ENCODE assay signal across 8 mouse cellular contexts in genomic region chr12:31073412-31074354, GRCm38 (mm10). TPM values are rescaled to one million over a fixed set of nuclear protein-coding genes. Genes with fewer than 3 reads are reported as not detected.
DNase-seq lines count a peak whose midpoint lies in the region; ATAC-seq and TF ChIP-seq lines count a peak whose summit lies in the region.

Gene Fam110c, plus strand, starts transcription at chr12:31073861.

- H3K27ac ChIP-seq in forebrain, embryonic 12.5 days, result no peak within 1 kb of the TSS
- H3K27ac ChIP-seq in intestine, embryonic 16.5 days (ENCODE audit: low read length), result peak within 1 kb of the TSS; percentile 82
- H3K27ac ChIP-seq in liver, postnatal 0 days (ENCODE audit: low read depth), result peak within 1 kb of the TSS; percentile 80
- H3K27ac ChIP-seq in neural tube, embryonic 15.5 days (replicated peaks), result no peak within 1 kb of the TSS

- TF ChIP-seq EP300 in liver, postnatal 0 days (IDR thresholded peaks at IDR 0.05; ENCODE audit: low read depth), result peak; percentile 43; the same call in 1 of the 2 replicates

- TF ChIP-seq CTCF in liver, postnatal 0 days (IDR thresholded peaks at IDR 0.05; ENCODE audit: low read depth), result peak; percentile 28

- H3K9ac ChIP-seq in forebrain, embryonic 12.5 days, result peak within 1 kb of the TSS; percentile 44; the same call in 1 of the 2 replicates
- peak within 1 kb of the TSS; percentile 76 for H3K9ac ChIP-seq in intestine, embryonic 16.5 days (ENCODE audit: low read depth, low read length)
- peak within 1 kb of the TSS; percentile 76 for H3K9ac ChIP-seq in liver, postnatal 0 days (replicated peaks)
- H3K9ac ChIP-seq in neural tube, embryonic 15.5 days (replicated peaks), result 0 out of 2 replicates have a peak within 1 kb of the TSS, but pooled peaks have one; percentile 29

- H3K4me3 ChIP-seq in forebrain, embryonic 12.5 days (replicated peaks), result peak within 1 kb of the TSS; percentile 48
- peak within 1 kb of the TSS; percentile 61 for H3K4me3 ChIP-seq in intestine, embryonic 16.5 days (ENCODE audit: low read length)
- peak within 1 kb of the TSS; percentile 71 for H3K4me3 ChIP-seq in liver, postnatal 0 days (ENCODE audit: low read depth, low read length)
- peak within 1 kb of the TSS; percentile 46 for H3K4me3 ChIP-seq in neural tube, embryonic 15.5 days (replicated peaks)

- H3K27me3 ChIP-seq in forebrain, embryonic 12.5 days, result peaks cover 47% of the 10 kb centered on the region
- H3K27me3 ChIP-seq in intestine, embryonic 16.5 days (replicated peaks; ENCODE audit: control insufficient read depth, insufficient read depth, low read length), result peaks cover 5% of the 10 kb centered on the region; the same call in 1 of the 2 replicates
- H3K27me3 ChIP-seq in liver, postnatal 0 days (ENCODE audit: insufficient read depth, low read length), result 0 out of 2 replicates have a peak, but pooled peaks cover 3% of the 10 kb centered on the region
- peaks cover 47% of the 10 kb centered on the region for H3K27me3 ChIP-seq in neural tube, embryonic 15.5 days (replicated peaks)

- ATAC-seq in forebrain, embryonic 12.5 days (ENCODE audit: low FRiP score), result peak; percentile 64
- peak; percentile 95 for ATAC-seq in intestine, embryonic 16.5 days
- peak; percentile 89 for ATAC-seq in liver, postnatal 0 days
- ATAC-seq in neural tube, embryonic 15.5 days (ENCODE audit: low FRiP score), result peak; percentile 54

- 2% methylated on average over 50 of the region's 50 CpGs for WGBS in forebrain, embryonic 12.5 days
- WGBS in intestine, embryonic 16.5 days, result 2% methylated on average over 50 of the region's 50 CpGs
- WGBS in liver, postnatal 0 days (ENCODE audit: insufficient replicate concordance), result 3% methylated on average over 47 of the region's 50 CpGs
- under 1% methylated on average over 50 of the region's 50 CpGs for WGBS in neural tube, embryonic 15.5 days

- no peaks in the 10 kb centered on the region for H3K9me3 ChIP-seq in forebrain, embryonic 12.5 days
- no peaks in the 10 kb centered on the region for H3K9me3 ChIP-seq in intestine, embryonic 16.5 days (ENCODE audit: control insufficient read depth, low read length)
- H3K9me3 ChIP-seq in liver, postnatal 0 days (ENCODE audit: low read length), result no peaks in the 10 kb centered on the region
- no peaks in the 10 kb centered on the region for H3K9me3 ChIP-seq in neural tube, embryonic 15.5 days (replicated peaks)

- H3K4me1 ChIP-seq in forebrain, embryonic 12.5 days, result peaks cover 16% of the 10 kb centered on the region
- peaks cover 3% of the 10 kb centered on the region; the same call in 1 of the 2 replicates for H3K4me1 ChIP-seq in intestine, embryonic 16.5 days (ENCODE audit: control insufficient read depth, insufficient read depth, low read length)
- H3K4me1 ChIP-seq in liver, postnatal 0 days (ENCODE audit: insufficient read depth), result peaks cover 17% of the 10 kb centered on the region
- H3K4me1 ChIP-seq in neural tube, embryonic 15.5 days, result peaks cover 19% of the 10 kb centered on the region

- peak; percentile 32 for DNase-seq in 3T3-L1 (ENCODE audit: low read depth, low spot score)
- peak; percentile 55 for DNase-seq in R1 (ENCODE audit: low read depth, low spot score)
- peak; percentile 85 for DNase-seq in liver, postnatal 0 days
- DNase-seq in frontal cortex, postnatal 25 days (ENCODE audit: low spot score in 2 of 2), result no peak
- no peak for DNase-seq in MN1 (ENCODE audit: low spot score)

- peak within 1 kb of the TSS; percentile 89 for H3K4me2 ChIP-seq in forebrain, embryonic 12.5 days
- H3K4me2 ChIP-seq in intestine, embryonic 16.5 days (ENCODE audit: low read depth, low read length), result peak within 1 kb of the TSS; percentile 61
- peak within 1 kb of the TSS; percentile 90 for H3K4me2 ChIP-seq in liver, postnatal 0 days (ENCODE audit: low read depth, low read length)
- H3K4me2 ChIP-seq in neural tube, embryonic 15.5 days, result peak within 1 kb of the TSS; percentile 95

- no peaks in the 10 kb centered on the region for H3K36me3 ChIP-seq in forebrain, embryonic 12.5 days (replicated peaks)
- no peaks in the 10 kb centered on the region for H3K36me3 ChIP-seq in intestine, embryonic 16.5 days (ENCODE audit: control insufficient read depth, insufficient read depth, low read length)
- no peaks in the 10 kb centered on the region for H3K36me3 ChIP-seq in liver, postnatal 0 days (replicated peaks; ENCODE audit: insufficient read depth, low read length)
- no peaks in the 10 kb centered on the region for H3K36me3 ChIP-seq in neural tube, embryonic 15.5 days

RNA-seq across cellular contexts. Expression of gene Fam110c, which starts in this region (rescaled TPM):
- polyA plus RNA-seq in forebrain, embryonic 12.5 days (2016; fragmentation: Nextera tagmentation; extraction: Ambion mirVana), result 0.08 and 0.18 TPM in 2 replicates
- 10.4 and 11.0 TPM in 2 replicates for polyA plus RNA-seq in intestine, embryonic 16.5 days (2015; fragmentation: Nextera tagmentation; extraction: Ambion mirVana)
- 6.9 and 7.2 TPM in 2 replicates for polyA plus RNA-seq in liver, postnatal 0 days (2015; fragmentation: Nextera tagmentation; extraction: Ambion mirVana)
- polyA plus RNA-seq in neural tube, embryonic 15.5 days (2015; fragmentation: Nextera tagmentation; extraction: Ambion mirVana), result 0.06 and 1.0 TPM in 2 replicates

Comparison
In these comparisons a context has a peak if more than half of its experiments do, and no peak if none do; other contexts are left out.
1. Peak in ATAC-seq, H3K4me3 ChIP-seq, H3K9ac ChIP-seq and H3K4me2 ChIP-seq in forebrain, embryonic 12.5 days; RNA of the gene not detected or under 1 TPM.
2. DNase-seq: peak in 3T3-L1 (single experiment), R1 (single experiment) and liver, postnatal 0 days (single experiment); none in frontal cortex, postnatal 25 days (0 of 2) and MN1 (single experiment).
3. H3K27ac ChIP-seq: peak in intestine, embryonic 16.5 days (single experiment) and liver, postnatal 0 days (single experiment); none in forebrain, embryonic 12.5 days (single experiment) and neural tube, embryonic 15.5 days (single experiment).
4. Peak in every context shown above with its lines, with median percentiles within 50 percentile points of each other: ATAC-seq, H3K4me2 ChIP-seq, H3K4me3 ChIP-seq and H3K9ac ChIP-seq.